Mouse (Mus musculus) kidney, postnatal 0 days (tissue): ENCODE data around the gene Tpcn1. TPM values are rescaled to one million over a fixed set of nuclear protein-coding genes. Genes with fewer than 3 reads are reported as not detected.

Source experiments
- ATAC-seq: fragments of 200-750 bp; cut with Nextera tagmentation; replicated peaks from 2 replicates; pipeline ENCODE4 v1.8.0; 2017; ENCODE audit warnings: low read depth, moderate number of reproducible peaks, moderate TSS enrichment, moderate library complexity; ENCODE audit not compliant: low FRiP score
- DNase-seq: peaks from one replicate; pipeline ENCODE4 v3.0.0-alpha.2; 2016; ENCODE audit warnings: low spot score
- H3K27ac ChIP-seq: fragments of 300-500 bp; sonication (generic); 2 replicates; pipeline ENCODE4 v1.5.1; 2014; ENCODE audit warnings: mild to moderate bottlenecking
- H3K27me3 ChIP-seq: fragments of 300-500 bp; sonication (generic); 2 replicates; pipeline ENCODE4 v1.6.1; 2014; ENCODE audit warnings: low read length, mixed read lengths; ENCODE audit not compliant: insufficient read depth
- H3K36me3 ChIP-seq: fragments of 300-500 bp; sonication (generic); 2 replicates; pipeline ENCODE4 v1.6.1; 2014; ENCODE audit warnings: low read length, mixed read lengths; ENCODE audit not compliant: insufficient read depth
- H3K4me1 ChIP-seq: fragments of 300-500 bp; sonication (generic); replicated peaks from 2 replicates; pipeline ENCODE4 v1.6.1; 2014; ENCODE audit warnings: antibody characterized with exemption, low read length, mixed read lengths; ENCODE audit not compliant: insufficient read depth
- H3K4me2 ChIP-seq: fragments of 300-500 bp; sonication (generic); 2 replicates; pipeline ENCODE4 v1.6.1; 2014; ENCODE audit warnings: mild to moderate bottlenecking, low read length, moderate library complexity, mixed read lengths
- H3K4me3 ChIP-seq: fragments of 300-500 bp; sonication (generic); replicated peaks from 2 replicates; pipeline ENCODE4 v1.5.1; 2014; ENCODE audit warnings: low read depth, low read length
- H3K9ac ChIP-seq: fragments of 300-500 bp; sonication (generic); 2 replicates; pipeline ENCODE4 v1.6.1; 2014; ENCODE audit warnings: low read depth, low read length
- H3K9me3 ChIP-seq: fragments of 300-500 bp; sonication (generic); replicated peaks from 2 replicates; pipeline ENCODE4 v1.6.1; 2016; ENCODE audit warnings: low read length, inconsistent platforms, mixed read lengths
- CTCF ChIP-seq: IDR thresholded peaks from 2 replicates; pipeline ENCODE4 v1.5.1; 2016; ENCODE audit warnings: antibody characterized with exemption, low read depth, mild to moderate bottlenecking, moderate library complexity
- WGBS: fragments of 180-500 bp; shearing (Covaris S2); extraction: QIAGEN DNeasy Blood & Tissue Kit; methylation state at CpG from one replicate; pipeline ENCODE4 v1.1.7; 2014; 5-methylcytosine and 5-hydroxymethylcytosine counted together
- polyA plus RNA-seq: library from polyadenylated mRNA; unstranded; fragments of >200 nt; fragmentation: Nextera tagmentation; extraction: Ambion mirVana; gene quantifications from 2 replicates; pipeline ENCODE4 v1.2.1, GENCODE M21; 2015

Tpcn1 gene
- polyA plus RNA-seq, 1 experiment from 2014 or later: 35.4 TPM

DNA sequence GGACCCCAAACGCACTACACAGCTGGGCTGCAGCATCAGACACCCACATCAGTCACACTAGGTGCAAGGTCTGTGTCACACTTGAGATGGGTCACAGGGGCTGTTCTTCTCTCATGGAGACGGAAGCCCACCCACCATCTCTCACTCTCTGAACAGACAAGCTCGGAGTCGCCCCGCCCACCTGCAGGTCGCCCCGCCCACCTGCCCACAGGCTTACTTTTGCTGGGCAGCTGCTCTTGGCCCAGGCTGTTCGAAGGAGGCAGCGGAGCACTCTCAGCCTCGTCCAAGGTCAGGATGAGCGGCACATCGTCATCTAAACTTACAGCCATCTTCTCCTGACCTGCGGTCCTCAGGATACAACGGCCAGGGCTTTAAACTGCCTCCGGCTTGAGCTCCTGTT, 3.5 kb downstream of the Tpcn1 start:
- Histone ChIP-seq H3K27ac (no peak overlapping the region), H3K27me3 (no peaks in the 10 kb centered on the region), H3K4me3 (no peak overlapping the region), H3K9me3 (no peaks in the 10 kb centered on the region), H3K36me3 (peaks cover 19% of the 10 kb centered on the region; the same call in 1 of the 2 replicates), H3K4me1 (peaks cover 17% of the 10 kb centered on the region; the same call in 1 of the 2 replicates), H3K9ac (no peak overlapping the region), H3K4me2 (no peak overlapping the region)
- TF ChIP-seq CTCF: no peak
- ATAC-seq (no peak), DNase-seq (no peak)
- 54% methylated on average over 15 of the region's 15 CpGs for WGBS

DNA sequence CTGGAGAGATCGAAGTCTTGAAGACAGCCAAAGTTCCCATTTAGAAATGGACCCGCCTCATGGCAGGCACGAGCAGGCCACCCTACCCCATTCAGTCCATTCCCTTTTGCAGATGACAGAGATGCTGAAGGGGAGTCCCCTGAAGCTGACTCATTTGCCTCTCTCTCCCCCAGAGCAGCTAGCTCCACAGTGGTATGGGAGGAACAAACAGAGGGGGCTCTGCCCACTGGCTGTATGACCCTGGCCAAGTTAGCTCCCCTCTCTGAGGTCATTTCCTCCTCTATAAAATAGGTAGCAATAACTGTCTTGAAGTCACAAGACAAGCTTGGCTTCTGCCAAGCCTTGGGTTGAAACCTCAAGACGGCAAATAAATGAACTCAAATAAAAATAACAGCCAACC, 5.0 kb downstream of the Tpcn1 start:
- H3K36me3 ChIP-seq: peaks cover 19% of the 10 kb centered on the region; the same call in 1 of the 2 replicates
- no peaks in the 10 kb centered on the region for H3K27me3 ChIP-seq
- no peak overlapping the region for H3K27ac ChIP-seq
- H3K4me1 ChIP-seq: peaks cover 30% of the 10 kb centered on the region
- no peak for DNase-seq
- no peak overlapping the region for H3K4me3 ChIP-seq
- no peaks in the 10 kb centered on the region for H3K9me3 ChIP-seq
- TF ChIP-seq CTCF: no peak
- 83% methylated on average over 4 of the region's 4 CpGs for WGBS
- no peak overlapping the region for H3K4me2 ChIP-seq
- ATAC-seq: no peak
- no peak overlapping the region for H3K9ac ChIP-seq

DNA sequence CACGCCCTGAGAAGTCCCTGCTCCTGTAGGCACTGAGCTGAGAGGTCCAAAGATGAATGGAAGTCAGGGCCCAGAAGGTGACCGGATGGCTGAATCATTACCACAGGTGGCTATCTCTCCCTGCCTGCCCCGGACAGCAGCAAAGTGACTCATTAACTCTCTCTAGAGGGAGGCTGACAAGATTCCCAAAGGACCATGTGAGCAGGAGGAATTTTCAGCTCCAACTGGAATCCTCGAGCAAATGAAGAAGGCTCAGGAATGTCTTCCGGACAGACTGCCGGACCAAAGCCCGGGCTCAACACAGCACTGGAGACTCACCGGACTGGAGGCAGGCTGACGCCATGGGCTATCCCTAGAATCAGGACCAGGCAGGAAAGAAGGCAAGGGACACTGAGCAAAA, 6.5 kb downstream of the Tpcn1 start:
- no peaks in the 10 kb centered on the region for H3K27me3 ChIP-seq
- no peak overlapping the region for H3K4me3 ChIP-seq
- H3K36me3 ChIP-seq: peaks cover 19% of the 10 kb centered on the region; the same call in 1 of the 2 replicates
- ATAC-seq (peak; percentile 22; the same call in 1 of the 2 replicates), DNase-seq (no peak)
- H3K9me3 ChIP-seq: no peaks in the 10 kb centered on the region
- H3K4me2 ChIP-seq: no peak overlapping the region
- no peak overlapping the region for H3K9ac ChIP-seq
- H3K4me1 ChIP-seq: peaks cover 36% of the 10 kb centered on the region
- H3K27ac ChIP-seq: no peak overlapping the region; the same call in 1 of the 2 replicates
- TF ChIP-seq CTCF: no peak
- WGBS: 67% methylated on average over 9 of the region's 9 CpGs

DNA sequence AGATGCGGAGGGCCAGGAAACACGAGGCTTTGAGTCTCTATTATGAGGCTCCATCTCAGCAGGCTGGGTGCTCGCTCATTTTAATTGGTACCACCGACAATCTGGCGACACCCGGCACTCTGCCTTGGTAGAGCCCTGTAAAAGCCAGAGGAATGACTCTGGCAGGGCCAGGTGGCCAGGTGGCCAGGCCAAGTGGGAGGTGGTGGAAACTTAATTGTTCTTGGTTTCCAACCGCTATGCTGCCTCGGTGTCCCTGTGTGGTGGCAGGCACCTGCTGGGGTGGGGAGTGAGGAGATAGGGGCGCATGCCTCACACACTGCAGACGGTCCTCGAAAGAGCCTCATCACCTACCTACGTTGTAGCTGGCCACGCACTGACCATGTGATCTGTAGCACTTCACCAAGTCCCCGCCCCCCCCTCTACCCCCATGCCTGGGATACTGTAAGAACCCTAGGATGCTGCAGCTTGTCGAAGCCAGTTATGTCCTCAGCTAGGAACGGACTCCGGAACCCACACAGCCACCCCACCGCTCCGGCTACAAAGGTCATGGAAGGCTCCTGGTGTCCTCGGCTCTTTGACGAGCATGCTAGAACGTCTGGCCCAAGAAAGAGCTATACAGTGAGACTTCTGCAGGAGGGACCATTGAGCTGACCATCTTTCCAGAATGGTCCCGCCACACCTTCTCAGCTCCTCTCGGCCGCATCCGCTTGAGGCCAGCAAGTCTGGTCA, 8.4 kb downstream of the Tpcn1 start:
- ATAC-seq (no peak), DNase-seq (no peak)
- H3K4me3 ChIP-seq: no peak overlapping the region
- peak overlapping the region; percentile 38; the same call in 1 of the 2 replicates for H3K4me2 ChIP-seq
- H3K9me3 ChIP-seq: no peaks in the 10 kb centered on the region
- WGBS: 66% methylated on average over 26 of the region's 26 CpGs
- H3K36me3 ChIP-seq: peaks cover 19% of the 10 kb centered on the region; the same call in 1 of the 2 replicates
- peak overlapping the region; percentile 95 for H3K27ac ChIP-seq
- H3K9ac ChIP-seq: peak overlapping the region; percentile 20; the same call in 1 of the 2 replicates
- H3K4me1 ChIP-seq: peaks cover 34% of the 10 kb centered on the region
- no peak for TF ChIP-seq CTCF
- no peaks in the 10 kb centered on the region for H3K27me3 ChIP-seq

DNA sequence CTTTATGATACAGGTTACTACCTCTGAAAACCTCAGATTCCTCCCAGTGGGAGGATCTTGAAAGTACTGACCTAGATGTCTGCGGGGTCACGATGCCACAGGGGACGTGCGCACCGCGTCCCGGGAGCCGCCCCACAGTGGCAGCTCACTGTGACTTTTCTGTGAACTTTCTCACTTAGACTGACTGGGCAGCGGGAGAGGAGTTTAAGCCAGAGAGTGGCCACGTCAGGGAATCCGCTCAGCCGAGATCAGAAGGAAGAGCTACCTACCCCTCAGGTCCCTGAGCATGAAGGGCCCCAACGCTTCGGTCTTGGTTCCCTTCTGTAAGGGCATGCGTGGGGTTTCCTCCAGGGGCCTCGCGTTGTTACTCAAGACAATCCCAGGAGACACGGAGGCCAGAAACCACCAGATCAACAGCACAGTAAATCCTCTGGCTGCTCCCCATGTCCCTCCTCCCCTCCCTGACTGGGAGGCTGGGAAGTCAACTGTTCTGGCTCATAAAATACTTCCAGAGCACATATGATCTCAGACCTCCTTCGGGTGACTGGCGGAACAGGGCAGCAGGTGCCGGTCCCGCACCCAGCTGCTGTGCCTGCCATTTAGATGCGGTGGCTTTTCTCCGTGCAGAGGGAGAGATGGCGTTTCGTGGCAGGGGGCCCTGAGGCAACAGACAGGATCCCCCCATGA, 9.1 kb downstream of the Tpcn1 start:
- Histone ChIP-seq H3K27me3 (no peaks in the 10 kb centered on the region), H3K9me3 (no peaks in the 10 kb centered on the region), H3K36me3 (peaks cover 15% of the 10 kb centered on the region; the same call in 1 of the 2 replicates), H3K27ac (peak overlapping the region; percentile 95), H3K4me2 (peak overlapping the region; percentile 38), H3K4me3 (no peak overlapping the region), H3K4me1 (peaks cover 34% of the 10 kb centered on the region), H3K9ac (peak overlapping the region; percentile 20; the same call in 1 of the 2 replicates)
- DNase-seq (peak; percentile 98), ATAC-seq (peak; percentile 62)
- 4% methylated on average over 26 of the region's 26 CpGs for WGBS
- no peak for TF ChIP-seq CTCF

DNA sequence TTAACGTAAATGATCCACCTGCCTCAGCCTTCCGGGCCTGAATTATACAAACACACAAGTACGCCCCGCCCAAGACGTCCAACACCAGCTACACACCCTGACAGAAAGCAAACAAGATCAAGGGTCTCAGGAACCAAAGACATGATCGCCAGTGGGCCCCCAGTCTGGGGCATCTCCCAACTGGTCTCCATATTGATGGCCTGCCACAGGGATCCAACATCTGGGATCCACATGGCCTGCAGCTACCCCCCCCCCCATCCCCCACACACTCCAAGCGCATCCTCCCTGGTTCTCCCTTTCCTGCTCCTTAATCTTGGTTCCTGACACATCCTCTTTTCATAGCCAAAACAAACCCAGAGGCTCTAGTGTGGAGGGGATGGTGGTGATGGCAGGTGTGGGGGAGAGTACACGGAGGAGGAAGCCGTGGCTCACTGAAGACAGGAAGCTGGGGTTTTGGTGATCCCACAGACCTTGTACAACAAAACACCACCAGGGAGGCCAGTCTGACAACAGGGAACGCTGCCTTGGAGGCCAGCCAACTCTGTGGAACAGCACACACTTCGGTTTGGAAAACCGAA, 9.9 kb downstream of the Tpcn1 start:
- H3K9ac ChIP-seq: no peak overlapping the region
- H3K27ac ChIP-seq: peak overlapping the region; percentile 95
- peaks cover 34% of the 10 kb centered on the region for H3K4me1 ChIP-seq
- peak overlapping the region; percentile 38 for H3K4me2 ChIP-seq
- no peak for TF ChIP-seq CTCF
- WGBS: 10% methylated on average over 12 of the region's 12 CpGs
- ATAC-seq: peak; percentile 42
- peak; percentile 95 for DNase-seq
- no peaks in the 10 kb centered on the region for H3K27me3 ChIP-seq
- H3K4me3 ChIP-seq: no peak overlapping the region
- H3K9me3 ChIP-seq: no peaks in the 10 kb centered on the region
- H3K36me3 ChIP-seq: peaks cover 8% of the 10 kb centered on the region; the same call in 1 of the 2 replicates
